Mouse (Mus musculus) cortical plate, adult 2 months (tissue): ENCODE measurements around the gene Zfp541.

Experiments used
- CTCF ChIP-seq: fragments of 200-500 bp; IDR thresholded peaks from 2 replicates; pipeline ENCODE4 v1.5.1; 2011; ENCODE audit warnings: mild to moderate bottlenecking, control low read depth, low read length; ENCODE audit not compliant: insufficient read depth; ENCODE audit errors: extremely low read depth
- POLR2A ChIP-seq: fragments of 200-500 bp; IDR thresholded peaks from 2 replicates; pipeline ENCODE4 v1.6.1; 2011; ENCODE audit warnings: mild to moderate bottlenecking, low read length, control low read depth; ENCODE audit not compliant: insufficient read depth; ENCODE audit errors: extremely low read depth

DNA sequence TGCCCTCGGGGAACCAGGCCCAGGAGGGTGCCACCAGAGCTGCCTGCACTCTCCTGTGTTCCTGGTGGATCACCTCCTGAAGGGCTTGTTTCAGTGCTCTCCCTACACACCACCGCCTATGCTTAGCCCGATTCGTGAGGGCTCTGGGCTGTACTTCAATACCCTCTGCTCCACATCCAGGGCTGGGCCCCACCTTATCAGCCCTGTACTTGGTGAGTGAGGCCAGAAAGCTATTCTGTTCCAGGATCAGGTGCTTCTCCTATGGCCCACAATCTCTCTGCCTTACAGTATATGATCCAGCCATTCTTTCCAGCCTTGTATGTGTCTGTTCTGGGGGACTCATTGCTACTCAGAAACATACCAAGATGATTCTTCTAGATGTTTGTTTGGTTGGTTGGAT lies 21.7 kb downstream of the Zfp541 start:
- TF ChIP-seq CTCF (no peak), POLR2A (no peak)
